ENCODE assay signal across 8 mouse cellular contexts in genomic region chr17:70853436-70853905, GRCm38 (mm10). TPM values are rescaled to one million over a fixed set of nuclear protein-coding genes. Genes with fewer than 3 reads are reported as not detected.
DNase-seq lines count a peak whose midpoint lies in the region; ATAC-seq and TF ChIP-seq lines count a peak whose summit lies in the region.

Gene Tgif1, minus strand, starts transcription at chr17:70853546.

- H3K36me3 ChIP-seq in liver, postnatal 0 days (replicated peaks; ENCODE audit: insufficient read depth, low read length) = no peaks in the 10 kb centered on the region
- H3K36me3 ChIP-seq in neural tube, embryonic 11.5 days (ENCODE audit: control insufficient read depth, insufficient read depth, low read length) = no peaks in the 10 kb centered on the region

- no peaks in the 10 kb centered on the region for H3K27me3 ChIP-seq in liver, postnatal 0 days (ENCODE audit: insufficient read depth, low read length)
- no peaks in the 10 kb centered on the region for H3K27me3 ChIP-seq in neural tube, embryonic 11.5 days (ENCODE audit: control insufficient read depth, insufficient read depth, low read length)

- no peaks in the 10 kb centered on the region for H3K9me3 ChIP-seq in liver, postnatal 0 days (ENCODE audit: low read length)
- H3K9me3 ChIP-seq in neural tube, embryonic 11.5 days (ENCODE audit: control insufficient read depth, low read length) = no peaks in the 10 kb centered on the region

- intact Hi-C loops in heart, postnatal 25 days (cut with DNase I) = no loop called here
- intact Hi-C loops in gastrocnemius, postnatal 14 days (cut with DNase I; ENCODE audit: low total_unique reads) = no loop called here

- no peak for TF ChIP-seq CTCF in liver, postnatal 0 days (IDR thresholded peaks at IDR 0.05; ENCODE audit: low read depth)

- peak within 1 kb of the TSS; percentile 89 for H3K4me2 ChIP-seq in liver, postnatal 0 days (ENCODE audit: low read depth, low read length)
- peak within 1 kb of the TSS; percentile 97 for H3K4me2 ChIP-seq in neural tube, embryonic 11.5 days (ENCODE audit: low read depth)

- peak within 1 kb of the TSS; percentile 77 for H3K9ac ChIP-seq in liver, postnatal 0 days (replicated peaks)
- H3K9ac ChIP-seq in neural tube, embryonic 11.5 days (ENCODE audit: low read length) = peak within 1 kb of the TSS; percentile 92

- peak within 1 kb of the TSS; percentile 97 for H3K27ac ChIP-seq in liver, postnatal 0 days (ENCODE audit: low read depth)
- H3K27ac ChIP-seq in neural tube, embryonic 11.5 days (ENCODE audit: low read depth, low read length) = peak within 1 kb of the TSS; percentile 94

- peaks cover 4% of the 10 kb centered on the region; the same call in 1 of the 2 replicates for H3K4me1 ChIP-seq in liver, postnatal 0 days (ENCODE audit: insufficient read depth)
- H3K4me1 ChIP-seq in neural tube, embryonic 11.5 days (ENCODE audit: control insufficient read depth, insufficient read depth, low read length) = no peaks in the 10 kb centered on the region

- peak; percentile 98 for DNase-seq in heart, adult 11 months
- DNase-seq in heart, postnatal 25 days (ENCODE audit: low spot score) = no peak
- DNase-seq in adrenal gland, postnatal 25 days = peak; percentile 55
- DNase-seq in gastrocnemius, postnatal 14 days = peak; percentile 64
- peak; percentile 69 for DNase-seq in liver, postnatal 0 days
- DNase-seq in neural tube, embryonic 11.5 days (ENCODE audit: low spot score) = peak; percentile 83
- peak; percentile 84 for DNase-seq in yolk sac, embryonic 10.5 days (ENCODE audit: low spot score)

- 1% methylated on average over 29 of the region's 29 CpGs for WGBS in liver, postnatal 0 days (ENCODE audit: insufficient replicate concordance)
- under 1% methylated on average over 29 of the region's 29 CpGs for WGBS in neural tube, embryonic 11.5 days

- TF ChIP-seq EP300 in liver, postnatal 0 days (IDR thresholded peaks at IDR 0.05; ENCODE audit: low read depth) = no peak

- H3K4me3 ChIP-seq in liver, postnatal 0 days (ENCODE audit: low read depth, low read length) = peak within 1 kb of the TSS; percentile 73
- H3K4me3 ChIP-seq in neural tube, embryonic 11.5 days (ENCODE audit: low read depth, low read length) = peak within 1 kb of the TSS; percentile 73

- peak; percentile 5 for ATAC-seq in inflammation-experienced regulatory T-cells, adult 6 months
- peak; percentile 22 for ATAC-seq in liver, postnatal 0 days
- peak; percentile 51 for ATAC-seq in neural tube, embryonic 11.5 days (ENCODE audit: insufficient read depth, low FRiP score, low TSS enrichment)

RNA-seq across cellular contexts. Expression of gene Tgif1, which starts in this region (rescaled TPM):
- total RNA-seq in heart, postnatal 25 days (2021) = 1 to 10 TPM; 5.3 to 7.6 TPM
- total RNA-seq in adrenal gland, postnatal 25 days (2021) = 73.0 and 74.7 TPM in 2 replicates
- total RNA-seq in gastrocnemius, postnatal 14 days (2021) = 1 to 10 TPM; 7.2 to 7.3 TPM
- polyA plus RNA-seq in inflammation-experienced regulatory T-cells, adult 6 months (2017; shearing (Covaris generic)) = 10 to 100 TPM; 44.9 to 73.0 (median 47.1) TPM
- 12.6 and 16.4 TPM in 2 replicates for polyA plus RNA-seq in liver, postnatal 0 days (2015; fragmentation: Nextera tagmentation; extraction: Ambion mirVana)
- 63.8 and 66.2 TPM in 2 replicates for polyA plus RNA-seq in neural tube, embryonic 11.5 days (2014; fragmentation: Nextera tagmentation; extraction: Ambion mirVana)
